Mouse (Mus musculus): ENCODE results near the gene Adora2b.

Adora2b gene

DNA sequence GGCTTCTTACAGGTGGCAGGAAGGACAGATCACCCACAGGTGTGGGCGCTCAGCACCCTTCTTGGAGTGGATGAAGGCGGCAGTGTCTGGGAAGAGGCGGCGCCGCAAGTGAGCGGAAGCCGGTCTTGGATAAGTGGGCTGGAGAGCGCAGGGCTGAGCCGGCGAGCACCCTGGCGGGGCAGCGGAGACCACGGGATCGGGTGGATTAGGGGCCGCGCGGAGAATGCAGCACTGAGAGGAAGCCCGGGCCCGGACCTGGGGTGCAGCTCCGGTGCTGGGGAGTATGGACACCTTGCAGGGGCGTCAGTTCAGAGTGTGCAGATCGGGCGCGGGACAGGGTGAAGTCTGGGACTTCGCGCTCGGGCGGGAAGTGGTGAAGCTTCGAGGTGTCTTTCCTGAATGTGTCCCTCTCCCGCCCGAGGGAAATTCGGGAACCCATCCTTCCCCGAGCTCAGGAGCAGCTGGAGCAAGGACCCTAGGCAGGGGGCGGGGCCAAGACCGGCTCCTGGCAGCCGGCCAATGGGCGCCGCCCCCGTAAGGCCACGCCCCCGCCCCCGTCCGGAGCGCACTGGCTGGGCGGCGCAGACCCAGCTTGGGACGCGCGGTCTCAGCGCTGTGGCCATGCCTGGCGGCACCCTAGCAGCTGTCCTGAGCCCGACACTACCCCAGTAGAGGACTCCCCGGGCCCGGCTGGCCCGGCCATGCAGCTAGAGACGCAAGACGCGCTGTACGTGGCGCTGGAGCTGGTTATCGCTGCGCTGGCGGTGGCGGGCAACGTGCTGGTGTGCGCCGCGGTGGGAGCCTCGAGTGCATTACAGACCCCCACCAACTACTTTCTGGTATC lies at the start of gene Adora2b:
Gene Adora2b, plus strand, starts transcription at position 584 of the 844 bp plus-strand sequence.
- in situ Hi-C loops (cut with MboI; ENCODE audit: low pct_unique_long_range_greater_than_20kb in 1 of 2, low sequenced_read_pairs in 2 of 2, unreplicated experiment in 1 of 2): no loop called here

DNA sequence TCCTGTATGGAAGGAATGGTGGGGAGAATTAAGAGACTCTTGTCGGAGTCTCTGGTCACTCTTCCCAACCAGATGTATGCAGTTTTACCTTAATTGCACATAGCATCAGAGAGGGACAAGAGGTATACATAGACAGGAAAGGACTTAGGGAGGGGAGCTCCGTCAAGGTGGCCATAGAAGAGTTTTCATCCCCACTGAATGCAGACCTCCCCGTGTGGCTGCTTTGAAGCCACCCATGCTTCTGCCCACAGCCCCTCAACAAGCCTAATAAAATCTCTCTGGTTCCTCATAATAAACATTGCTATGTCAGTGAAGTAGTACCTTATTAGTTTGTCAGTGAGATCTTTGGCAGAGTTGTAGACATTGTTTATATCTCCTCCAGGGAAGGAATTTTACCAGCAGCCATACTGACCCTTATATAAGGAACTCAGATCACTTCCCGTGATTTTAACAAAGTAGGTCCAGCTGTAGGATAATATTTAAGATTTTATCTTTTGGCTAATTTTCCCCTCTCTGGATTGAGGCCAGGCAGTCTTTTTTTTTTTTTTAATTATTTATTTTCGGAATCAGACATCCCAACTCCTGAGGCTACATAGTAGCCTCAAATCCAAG lies 47.8 kb upstream of the Adora2b start:
- in situ Hi-C loops (cut with MboI; ENCODE audit: low pct_unique_long_range_greater_than_20kb in 1 of 2, low sequenced_read_pairs in 2 of 2, unreplicated experiment in 1 of 2): no loop called here

DNA sequence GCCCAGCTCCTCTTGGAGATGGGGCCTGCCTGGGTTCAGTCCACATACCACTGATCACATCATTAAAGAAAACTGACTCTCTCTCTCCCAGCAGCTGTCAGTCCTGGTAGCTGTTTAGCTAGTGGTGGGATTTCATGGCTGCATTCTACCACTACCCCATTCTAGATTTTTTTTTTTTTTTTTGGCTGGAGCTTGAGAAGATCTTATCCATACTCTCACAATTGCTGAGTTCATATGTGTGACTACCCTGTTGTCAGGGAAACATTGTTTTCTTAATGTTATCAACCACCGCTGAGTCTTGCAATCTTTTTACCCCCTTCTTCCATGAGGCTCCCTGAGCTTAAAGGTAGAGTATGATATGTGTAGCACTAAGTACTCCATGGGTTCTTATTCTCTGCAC lies 46.1 kb upstream of the Adora2b start:
- in situ Hi-C loops (cut with MboI; ENCODE audit: low pct_unique_long_range_greater_than_20kb in 1 of 2, low sequenced_read_pairs in 2 of 2, unreplicated experiment in 1 of 2): no loop called here

DNA sequence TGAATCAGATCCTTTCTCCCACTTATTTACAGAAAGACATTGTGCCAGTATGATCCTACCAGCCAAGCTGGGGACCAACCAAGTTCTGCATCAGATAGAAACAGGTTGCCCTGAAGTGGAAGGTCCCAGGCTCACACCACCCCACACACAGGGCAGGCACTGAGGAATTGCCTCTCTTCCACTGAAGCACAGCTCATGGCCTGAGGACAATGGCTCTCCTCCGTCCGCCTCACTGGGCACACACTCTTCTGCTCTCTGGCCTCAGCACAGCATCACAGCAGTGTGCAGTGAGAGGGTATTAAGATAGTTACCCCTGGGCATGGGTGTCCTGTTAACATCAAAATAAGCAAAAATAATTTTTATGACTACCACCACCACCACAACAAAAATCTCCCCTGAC lies 39.7 kb upstream of the Adora2b start:
- in situ Hi-C loops (cut with MboI; ENCODE audit: low pct_unique_long_range_greater_than_20kb in 1 of 2, low sequenced_read_pairs in 2 of 2, unreplicated experiment in 1 of 2): no loop called here

DNA sequence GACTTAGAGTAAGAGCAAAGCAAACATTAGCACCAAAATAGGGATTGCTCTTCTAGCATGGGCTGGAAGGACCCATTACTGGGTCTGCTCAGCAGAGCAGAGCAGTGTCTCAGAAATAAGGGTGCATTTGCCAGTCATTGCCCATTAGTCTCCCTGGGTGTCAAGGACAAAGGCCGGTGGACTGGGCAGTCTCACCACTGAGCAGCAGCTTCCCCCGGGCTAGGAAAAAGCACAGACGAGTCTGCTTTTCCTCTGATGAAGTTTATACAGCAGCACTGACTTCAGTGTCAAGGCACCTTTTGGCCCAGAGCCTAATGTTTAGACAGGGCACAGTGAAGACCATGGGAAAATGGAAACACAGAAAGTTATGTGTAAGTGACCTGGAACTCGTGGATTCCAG lies 38.9 kb upstream of the Adora2b start:
- in situ Hi-C loops (cut with MboI; ENCODE audit: low pct_unique_long_range_greater_than_20kb in 1 of 2, low sequenced_read_pairs in 2 of 2, unreplicated experiment in 1 of 2): no loop called here

DNA sequence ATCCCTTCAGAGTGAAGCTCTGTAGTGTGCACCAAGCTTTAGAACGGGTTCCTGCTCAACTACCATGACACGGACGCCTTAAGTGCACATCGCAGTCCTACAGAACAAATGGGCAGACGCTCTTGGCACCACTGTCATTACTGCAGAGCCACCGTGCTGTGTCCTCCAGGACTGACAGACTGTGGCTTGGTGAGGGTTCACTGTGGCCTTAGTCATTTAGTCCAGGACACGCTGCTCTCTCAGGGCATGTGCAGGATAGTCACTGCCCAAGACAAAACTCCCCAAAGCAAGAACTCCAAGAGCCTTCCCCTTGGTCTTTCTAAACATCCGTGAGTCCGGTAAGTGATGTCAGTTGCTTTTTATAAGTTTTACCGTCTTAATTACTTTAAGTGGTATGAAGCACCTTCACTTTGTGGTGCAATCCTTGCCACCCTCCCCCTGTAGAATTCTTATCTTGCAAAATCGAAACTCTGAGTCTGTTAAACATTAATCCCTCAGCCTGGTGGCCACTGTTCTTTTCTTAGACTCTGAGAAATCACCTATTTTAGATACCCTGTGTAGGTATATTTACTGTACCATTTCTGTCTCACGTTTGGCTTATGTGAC lies 35.3 kb upstream of the Adora2b start:
- in situ Hi-C loops (cut with MboI; ENCODE audit: low pct_unique_long_range_greater_than_20kb in 1 of 2, low sequenced_read_pairs in 2 of 2, unreplicated experiment in 1 of 2): no loop called here

DNA sequence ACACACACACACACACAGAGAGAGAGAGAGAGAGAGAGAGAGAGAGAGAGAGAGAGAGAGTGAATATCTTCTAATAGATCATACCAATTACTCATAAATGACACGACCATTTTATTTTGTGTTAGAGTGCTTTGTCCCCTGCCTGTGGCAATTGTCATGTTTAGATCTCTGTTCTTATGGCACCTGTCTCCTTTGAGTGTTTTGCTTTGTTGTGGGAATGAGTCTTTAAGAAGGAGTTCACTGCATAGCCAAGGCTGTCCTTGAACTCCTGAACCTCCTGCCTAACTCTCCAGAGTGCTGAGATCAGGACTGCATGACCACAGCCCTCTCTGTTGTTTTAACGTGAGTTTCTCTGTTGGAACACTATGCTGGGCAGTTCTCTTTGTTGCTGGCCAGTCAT lies 33.7 kb upstream of the Adora2b start:
- in situ Hi-C loops (cut with MboI; ENCODE audit: low pct_unique_long_range_greater_than_20kb in 1 of 2, low sequenced_read_pairs in 2 of 2, unreplicated experiment in 1 of 2): no loop called here

DNA sequence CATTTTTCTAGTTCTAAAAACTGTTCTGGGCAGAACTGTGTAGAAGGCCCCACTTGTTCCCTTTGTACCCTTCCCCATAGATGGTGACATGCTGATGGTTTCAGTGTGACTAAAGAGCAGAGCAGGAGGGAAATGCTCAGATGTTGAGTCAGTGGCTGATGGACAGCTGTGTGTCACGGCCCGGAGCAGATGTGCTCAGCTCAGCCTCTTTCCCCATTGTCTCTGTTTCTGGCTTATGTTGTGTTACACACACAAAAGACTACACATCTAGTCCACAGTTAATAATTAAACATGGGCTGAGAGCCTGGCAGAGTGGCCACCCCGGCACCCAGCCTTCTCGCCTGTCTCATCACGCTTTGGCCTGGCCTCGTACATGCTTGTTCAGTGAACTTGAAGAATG lies 31.0 kb upstream of the Adora2b start:
- in situ Hi-C loops (cut with MboI; ENCODE audit: low pct_unique_long_range_greater_than_20kb in 1 of 2, low sequenced_read_pairs in 2 of 2, unreplicated experiment in 1 of 2): no loop called here

DNA sequence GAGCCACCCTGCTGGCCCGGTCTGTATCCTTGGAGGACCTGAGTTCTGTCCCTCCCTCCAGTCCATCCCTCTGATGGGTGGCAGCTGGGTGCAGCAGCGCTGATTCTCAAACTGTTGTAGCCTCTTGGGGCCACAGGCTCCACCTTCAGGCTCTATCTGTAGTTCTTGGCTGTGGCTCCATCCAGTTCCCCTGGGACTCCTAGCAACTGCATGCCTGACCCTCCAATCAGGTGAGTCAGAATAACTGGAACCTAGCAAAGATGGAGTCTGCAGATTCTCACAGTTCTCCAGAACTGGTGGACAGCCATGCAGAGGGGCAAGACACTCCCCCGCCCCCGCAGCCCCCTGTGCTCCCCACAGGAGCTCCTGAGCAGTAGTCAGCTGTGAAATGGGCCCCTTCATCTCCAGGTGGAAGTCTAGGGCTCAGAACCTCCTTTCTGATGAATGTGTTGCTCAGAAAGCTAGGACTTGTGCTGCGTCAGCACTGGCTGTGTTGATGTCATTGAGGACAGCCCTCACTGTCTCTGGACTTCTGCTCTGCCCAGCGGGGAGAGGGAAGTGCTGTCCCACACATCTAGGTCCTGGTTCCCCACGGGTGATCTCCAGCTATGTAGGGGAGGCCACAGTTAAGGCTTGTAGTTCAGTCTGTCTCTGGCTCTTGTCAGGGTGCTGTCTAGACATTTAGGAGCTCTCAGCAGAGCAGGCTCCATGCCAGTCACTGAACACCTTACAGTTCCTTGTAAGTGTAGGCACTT lies 27.9 kb upstream of the Adora2b start:
- in situ Hi-C loops (cut with MboI; ENCODE audit: low pct_unique_long_range_greater_than_20kb in 1 of 2, low sequenced_read_pairs in 2 of 2, unreplicated experiment in 1 of 2): no loop called here

DNA sequence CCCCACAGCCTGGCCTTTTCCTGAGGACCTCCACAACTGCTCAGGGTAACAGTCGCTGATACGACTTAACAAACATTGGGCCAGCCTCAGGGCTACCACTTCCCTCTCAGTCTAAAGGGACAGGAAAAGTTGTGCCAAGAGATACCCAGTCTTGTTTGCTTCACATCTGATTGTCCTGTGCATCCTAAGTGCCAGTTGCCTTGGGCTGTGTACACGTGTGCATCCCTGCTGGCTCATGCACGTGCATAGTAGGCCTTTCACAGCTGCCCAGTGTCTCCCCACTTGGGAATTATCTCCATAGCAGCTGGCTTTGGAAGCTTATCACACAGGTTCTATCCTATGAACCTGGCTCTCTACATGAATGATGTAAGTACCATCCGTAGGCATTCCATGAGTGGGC lies 25.4 kb upstream of the Adora2b start:
- in situ Hi-C loops (cut with MboI; ENCODE audit: low pct_unique_long_range_greater_than_20kb in 1 of 2, low sequenced_read_pairs in 2 of 2, unreplicated experiment in 1 of 2): no loop called here

DNA sequence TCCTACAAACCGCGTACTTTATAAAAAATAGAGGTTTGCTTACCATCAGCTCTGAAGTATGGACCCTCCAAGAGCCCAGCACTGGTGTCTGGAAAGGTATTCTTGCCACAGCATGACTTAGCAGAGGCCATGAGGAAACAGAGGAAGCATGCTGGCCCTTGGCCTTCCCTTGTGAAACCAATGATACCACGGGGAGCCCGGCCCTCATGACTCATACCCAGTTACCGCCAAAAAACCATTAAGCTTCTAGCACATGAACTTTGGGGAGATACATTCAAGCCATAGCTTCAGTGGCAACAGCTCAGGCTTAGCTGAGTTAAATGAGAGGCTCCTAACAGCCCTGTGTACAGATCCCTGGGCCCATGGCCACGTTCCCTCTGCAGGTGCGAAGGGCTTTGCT lies 24.8 kb upstream of the Adora2b start:
- in situ Hi-C loops (cut with MboI; ENCODE audit: low pct_unique_long_range_greater_than_20kb in 1 of 2, low sequenced_read_pairs in 2 of 2, unreplicated experiment in 1 of 2): no loop called here

DNA sequence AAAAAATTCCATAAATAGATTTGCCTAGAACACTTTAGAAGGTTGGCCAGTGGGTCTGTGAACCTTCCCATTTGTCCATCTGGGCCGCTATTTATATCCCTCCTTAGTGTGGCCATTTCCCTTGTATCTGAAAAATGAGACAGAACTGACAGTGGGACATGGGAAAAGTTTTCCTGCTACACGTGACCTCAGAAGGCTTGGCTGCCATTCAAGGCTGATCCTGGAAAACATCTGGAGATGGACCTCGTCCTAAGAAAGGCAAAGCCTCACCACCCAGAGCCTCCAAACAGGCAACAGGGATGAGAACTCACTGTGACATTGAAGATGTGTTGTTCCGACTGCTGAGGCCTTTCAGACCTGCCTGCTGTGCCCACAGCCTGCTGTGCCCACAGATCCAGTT lies 24.0 kb upstream of the Adora2b start:
- in situ Hi-C loops (cut with MboI; ENCODE audit: low pct_unique_long_range_greater_than_20kb in 1 of 2, low sequenced_read_pairs in 2 of 2, unreplicated experiment in 1 of 2): no loop called here

DNA sequence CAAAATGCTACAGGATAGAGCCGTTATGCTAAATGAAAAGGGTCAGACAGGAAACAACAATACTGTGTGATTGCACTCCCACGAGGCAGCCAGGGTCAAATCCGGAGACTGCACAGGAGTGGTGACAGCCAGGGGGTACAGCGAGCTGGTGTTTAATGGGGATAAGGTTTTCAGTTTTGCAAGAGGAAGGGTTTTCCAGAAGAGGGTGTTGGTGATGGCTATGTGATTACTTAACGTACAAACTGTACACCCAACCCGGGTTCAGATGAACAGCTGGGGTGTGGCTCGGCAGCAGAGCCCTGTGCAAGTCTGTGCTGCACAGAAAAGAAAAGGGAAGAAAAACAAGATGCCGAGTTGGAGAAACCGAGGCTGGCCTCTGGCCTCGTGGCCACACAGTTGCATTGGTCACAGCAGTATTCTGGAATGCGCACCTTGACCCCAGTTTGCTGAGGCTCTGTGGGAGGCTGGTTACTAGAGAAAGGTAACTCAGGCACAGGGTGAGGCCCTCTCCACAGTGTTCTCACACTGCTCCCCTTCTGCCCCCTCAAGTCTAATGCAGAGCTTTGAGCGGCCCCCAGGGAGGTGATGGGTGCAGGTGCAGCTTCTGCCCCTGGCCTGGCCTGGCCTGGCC lies 8.0 kb upstream of the Adora2b start:
- in situ Hi-C loops (cut with MboI; ENCODE audit: low pct_unique_long_range_greater_than_20kb in 1 of 2, low sequenced_read_pairs in 2 of 2, unreplicated experiment in 1 of 2): no loop called here

DNA sequence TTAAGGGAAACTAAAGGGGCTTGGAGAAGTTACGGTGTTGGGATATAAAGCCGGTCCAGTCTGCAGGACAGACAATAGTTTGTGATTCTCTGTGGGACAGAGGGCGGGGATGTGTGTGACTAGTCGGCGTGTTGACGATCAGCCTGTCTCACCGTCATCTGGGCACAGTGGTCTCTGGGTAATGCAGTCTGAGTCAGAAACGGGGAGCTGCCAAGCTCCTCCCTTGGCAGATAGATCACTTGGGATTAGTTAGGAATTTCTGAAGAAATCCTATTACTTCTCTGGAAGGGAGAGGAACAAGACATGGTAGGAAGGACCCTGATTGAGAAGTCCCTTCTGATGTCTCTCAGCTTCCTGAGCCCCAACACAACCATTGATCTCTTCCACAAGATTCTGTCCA lies 4.9 kb upstream of the Adora2b start:
- in situ Hi-C loops (cut with MboI; ENCODE audit: low pct_unique_long_range_greater_than_20kb in 1 of 2, low sequenced_read_pairs in 2 of 2, unreplicated experiment in 1 of 2): no loop called here

DNA sequence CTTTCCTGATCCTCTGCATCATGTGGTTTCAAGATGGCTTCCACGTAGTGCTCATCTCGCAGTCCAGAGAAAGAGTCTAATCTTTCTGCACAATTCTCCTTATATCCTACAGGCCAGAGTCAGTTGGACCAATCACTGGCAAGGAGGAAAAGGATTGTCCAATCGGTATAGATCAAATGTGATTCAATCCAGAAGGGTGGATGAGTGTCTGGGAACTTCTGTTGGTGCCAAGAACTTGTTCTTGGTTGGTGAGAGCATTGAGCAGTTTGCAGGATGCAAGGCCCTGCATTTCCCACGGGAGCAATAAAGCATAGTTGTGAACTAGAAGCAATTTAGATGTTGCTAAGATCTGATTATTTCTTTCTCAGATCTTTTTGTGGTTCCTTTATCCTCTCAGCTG lies 4.3 kb upstream of the Adora2b start:
- in situ Hi-C loops (cut with MboI; ENCODE audit: low pct_unique_long_range_greater_than_20kb in 1 of 2, low sequenced_read_pairs in 2 of 2, unreplicated experiment in 1 of 2): no loop called here

DNA sequence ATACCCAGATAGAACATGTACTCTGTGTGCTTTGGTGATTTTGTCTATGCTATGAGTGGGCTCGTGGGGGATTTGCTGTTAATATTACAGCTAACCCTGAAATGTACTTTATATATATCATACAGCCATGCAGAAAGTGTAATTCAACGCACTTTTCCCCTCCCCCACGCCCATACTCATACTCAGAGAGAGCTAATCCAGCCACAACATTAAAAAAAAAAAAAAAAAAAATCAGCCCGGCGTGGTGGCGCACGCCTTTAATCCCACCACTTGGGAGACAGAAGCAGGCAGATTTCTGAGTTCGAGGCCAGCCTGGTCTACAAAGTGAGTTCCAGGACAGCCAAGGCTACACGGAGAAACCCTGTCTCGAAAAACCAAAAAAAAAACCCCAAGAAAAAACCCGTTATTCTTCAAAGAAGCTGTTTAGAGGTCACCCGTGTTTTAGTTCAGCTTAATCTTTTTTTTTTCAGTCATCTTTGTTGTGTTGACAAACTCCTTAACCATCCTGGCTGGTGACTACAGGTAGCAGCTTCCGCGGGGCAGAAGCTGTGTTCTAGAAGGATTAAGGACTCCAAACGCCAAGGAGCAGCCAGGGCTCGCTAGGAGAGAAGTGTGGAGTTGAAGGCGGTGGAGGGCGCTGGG lies 904 bp upstream of the Adora2b start:
- in situ Hi-C loops (cut with MboI; ENCODE audit: low pct_unique_long_range_greater_than_20kb in 1 of 2, low sequenced_read_pairs in 2 of 2, unreplicated experiment in 1 of 2): no loop called here

DNA sequence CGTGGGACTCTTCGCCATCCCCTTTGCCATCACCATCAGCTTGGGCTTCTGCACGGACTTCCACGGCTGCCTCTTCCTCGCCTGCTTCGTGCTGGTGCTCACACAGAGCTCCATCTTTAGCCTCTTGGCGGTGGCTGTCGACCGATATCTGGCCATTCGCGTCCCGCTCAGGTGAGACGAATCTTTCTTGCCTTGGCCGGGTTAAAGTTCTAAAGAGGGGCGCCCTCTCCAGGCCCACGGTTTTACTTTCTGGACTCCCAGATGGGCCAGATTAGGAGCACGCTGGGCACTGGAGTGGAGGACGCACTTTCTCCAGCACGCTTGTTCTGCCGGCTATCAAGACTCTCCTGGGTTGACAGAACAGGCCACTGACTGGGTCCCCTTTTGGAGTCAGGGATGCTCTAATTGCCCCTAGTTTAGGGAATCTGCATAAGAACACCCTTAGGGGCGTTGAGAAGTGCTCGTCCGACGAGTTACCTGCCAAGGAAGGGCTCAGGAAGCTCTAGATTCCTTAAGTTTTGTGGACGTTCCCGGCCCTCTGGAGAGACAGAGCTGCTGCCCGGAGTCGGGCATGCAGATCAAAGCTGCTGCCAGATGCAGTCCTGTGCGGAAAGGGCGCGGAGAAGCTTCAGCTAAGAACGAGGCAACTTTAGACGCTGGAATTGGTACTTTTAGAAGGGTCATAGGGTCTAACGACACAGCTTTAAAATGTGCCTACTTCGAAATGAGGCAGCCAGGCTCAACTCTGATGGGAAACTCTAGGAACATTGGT lies 668 bp downstream of the Adora2b start:
- in situ Hi-C loops (cut with MboI; ENCODE audit: low pct_unique_long_range_greater_than_20kb in 1 of 2, low sequenced_read_pairs in 2 of 2, unreplicated experiment in 1 of 2): no loop called here

DNA sequence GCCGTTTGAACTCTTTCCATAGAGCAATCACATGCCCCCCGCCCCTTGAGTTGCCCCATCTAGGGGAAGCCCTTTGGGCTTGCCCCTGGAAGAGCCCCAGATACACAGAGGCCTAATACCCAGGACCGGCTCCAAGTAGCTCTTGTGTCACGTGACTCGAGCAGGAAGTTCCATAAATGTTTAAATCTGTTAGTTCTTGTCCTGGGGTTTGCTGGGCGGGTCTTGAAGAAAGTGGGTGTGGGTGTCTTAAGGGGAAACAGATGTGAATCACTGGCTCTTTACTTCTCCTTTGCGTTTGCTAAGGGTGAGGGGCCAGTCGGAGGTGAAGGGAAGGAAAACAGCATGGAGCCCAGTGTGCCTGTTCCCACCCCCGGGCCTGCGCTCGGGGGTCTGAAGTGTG lies 2.3 kb downstream of the Adora2b start:
- in situ Hi-C loops (cut with MboI; ENCODE audit: low pct_unique_long_range_greater_than_20kb in 1 of 2, low sequenced_read_pairs in 2 of 2, unreplicated experiment in 1 of 2): no loop called here
